Mouse (Mus musculus): ENCODE measurements around the gene Olfr24.
"Not testable (repeated sequence)": the region's sequence is repeated elsewhere in the genome, so short reads cannot be mapped to it uniquely, and the experiment has no call there.

Olfr24 gene

DNA sequence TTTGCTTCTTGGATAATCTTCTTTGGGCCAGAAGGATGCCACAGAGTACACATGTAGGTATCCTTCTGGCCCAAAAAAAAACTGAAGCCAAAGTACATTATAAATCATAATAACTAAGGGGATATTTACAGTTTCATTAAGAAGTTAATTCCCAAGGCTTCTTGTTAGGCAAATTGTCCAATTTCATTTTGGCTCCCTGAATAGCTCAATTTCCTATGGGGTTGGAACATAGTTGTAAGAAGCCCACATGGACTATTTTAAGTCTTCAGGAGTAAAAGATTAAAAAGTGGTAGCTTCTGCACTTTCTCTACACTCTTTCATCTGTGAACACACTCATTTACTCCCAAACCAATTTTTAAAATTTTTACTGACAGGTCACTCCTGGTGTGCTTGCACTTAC is at the start of gene Olfr24:
Gene Olfr24, minus strand, starts transcription at position 101 of the 400 bp plus-strand sequence.
- DNase-seq (ENCODE audit: low read depth, low spot score) = no peak

DNA sequence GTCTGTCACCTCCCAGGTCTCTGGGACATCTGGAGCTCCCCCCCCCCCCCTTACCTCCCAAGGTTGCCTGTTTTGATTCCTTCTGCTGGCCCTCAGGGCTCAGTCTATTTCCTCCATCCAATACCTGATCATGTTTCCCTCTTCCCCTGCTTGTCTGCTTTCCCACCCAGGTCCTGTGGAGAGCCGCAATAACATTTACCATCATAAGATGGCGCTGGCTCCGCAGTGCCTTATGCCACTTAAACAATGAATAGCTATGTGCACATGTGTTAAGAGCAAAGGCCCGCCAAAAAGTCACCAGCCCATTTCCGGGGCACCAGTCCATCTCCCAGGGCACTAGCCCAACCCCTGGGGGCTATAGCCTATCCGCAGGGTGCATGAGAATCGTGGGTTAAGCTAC is 21.5 kb upstream of the Olfr24 start:
- DNase-seq (ENCODE audit: low read depth, low spot score) = no peak

DNA sequence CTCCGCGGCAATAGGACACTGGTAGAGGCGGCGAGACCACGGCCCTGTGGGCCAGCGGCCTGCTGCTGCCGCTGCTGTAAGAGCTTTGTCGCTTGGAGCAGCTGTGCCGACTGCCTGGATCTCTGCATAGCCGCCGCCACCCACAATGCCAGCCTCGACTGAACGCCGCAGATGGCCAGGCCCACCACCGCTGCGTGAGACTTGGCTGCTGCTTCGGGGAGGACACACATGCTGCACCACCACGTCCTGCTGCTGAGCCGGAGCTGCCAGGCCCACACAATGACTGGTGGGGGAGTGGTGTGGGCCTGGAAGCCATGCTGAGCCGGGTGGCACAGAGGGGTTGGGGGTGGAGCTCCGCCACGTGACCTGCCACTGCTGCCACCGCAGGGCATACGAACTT is 15.7 kb upstream of the Olfr24 start:
- DNase-seq (ENCODE audit: low read depth, low spot score) = no peak

DNA sequence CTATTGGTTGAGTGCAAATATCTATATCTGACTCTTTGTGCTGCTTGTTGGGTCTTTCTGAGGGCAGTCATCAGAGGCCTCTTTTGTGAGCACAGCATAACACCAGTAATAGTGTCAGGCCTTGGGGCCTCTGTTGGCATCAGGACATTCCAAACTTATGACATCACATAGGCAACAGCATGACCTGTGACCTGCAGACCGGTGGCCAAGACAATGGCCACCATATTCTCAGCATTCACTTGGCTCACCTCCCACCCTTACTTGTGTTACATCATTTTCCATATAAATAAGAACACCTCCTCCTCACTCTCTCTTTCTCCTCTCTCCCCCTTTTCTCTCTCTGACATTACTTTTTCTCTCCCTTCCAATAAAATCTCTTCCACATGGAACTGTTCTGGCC is 15.2 kb upstream of the Olfr24 start:
- DNase-seq (ENCODE audit: low read depth, low spot score) = no peak

- DNase-seq (ENCODE audit: low read depth, low spot score) = no peak
Observed at GRCm38 (mm10) chr9:18755595-18755994, 8.2 kb downstream of the Olfr24 start.

DNA sequence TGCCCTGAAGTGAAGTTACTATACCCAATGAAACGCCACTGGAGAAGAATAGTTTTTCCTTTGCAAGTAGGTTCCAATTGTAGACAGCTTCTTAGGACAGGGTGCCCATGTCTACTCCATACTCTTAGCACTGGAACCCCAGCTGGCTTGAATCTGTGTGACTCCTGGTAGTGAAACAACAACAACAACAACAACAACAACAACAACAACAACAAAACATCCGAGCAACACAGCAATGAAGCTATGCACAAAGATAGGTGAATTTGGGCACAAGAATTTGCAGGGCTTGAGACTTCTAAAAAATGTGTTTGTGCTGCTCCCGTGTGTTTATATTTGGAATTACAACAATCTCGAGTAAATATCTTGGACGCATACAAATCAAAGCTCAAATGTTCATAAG is 19.2 kb downstream of the Olfr24 start:
- DNase-seq (ENCODE audit: low read depth, low spot score) = no peak

GRCm38 (mm10) chr9:18734177-18734576 is 29.6 kb downstream of the Olfr24 start:
- not testable (repeated sequence) for DNase-seq (ENCODE audit: low read depth, low spot score)

DNA sequence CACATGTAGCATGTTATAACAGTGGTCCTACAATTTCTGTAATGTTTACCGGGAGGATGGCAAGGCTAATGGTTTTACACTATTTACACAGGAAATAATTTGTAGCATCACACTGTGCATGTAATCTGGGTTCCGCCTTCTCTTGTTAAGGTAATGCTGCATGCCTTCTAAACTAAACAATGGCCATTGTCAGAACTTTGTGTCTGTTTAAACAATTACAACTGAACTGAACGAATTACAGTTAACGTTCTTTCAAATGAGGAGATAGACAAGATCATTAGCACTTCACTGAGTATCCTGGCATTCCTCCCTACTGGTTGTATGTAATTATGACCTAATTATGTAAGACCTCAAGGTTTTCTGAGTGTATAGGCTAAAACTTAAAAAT is 41.1 kb downstream of the Olfr24 start:
- no peak for DNase-seq (ENCODE audit: low read depth, low spot score)

DNA sequence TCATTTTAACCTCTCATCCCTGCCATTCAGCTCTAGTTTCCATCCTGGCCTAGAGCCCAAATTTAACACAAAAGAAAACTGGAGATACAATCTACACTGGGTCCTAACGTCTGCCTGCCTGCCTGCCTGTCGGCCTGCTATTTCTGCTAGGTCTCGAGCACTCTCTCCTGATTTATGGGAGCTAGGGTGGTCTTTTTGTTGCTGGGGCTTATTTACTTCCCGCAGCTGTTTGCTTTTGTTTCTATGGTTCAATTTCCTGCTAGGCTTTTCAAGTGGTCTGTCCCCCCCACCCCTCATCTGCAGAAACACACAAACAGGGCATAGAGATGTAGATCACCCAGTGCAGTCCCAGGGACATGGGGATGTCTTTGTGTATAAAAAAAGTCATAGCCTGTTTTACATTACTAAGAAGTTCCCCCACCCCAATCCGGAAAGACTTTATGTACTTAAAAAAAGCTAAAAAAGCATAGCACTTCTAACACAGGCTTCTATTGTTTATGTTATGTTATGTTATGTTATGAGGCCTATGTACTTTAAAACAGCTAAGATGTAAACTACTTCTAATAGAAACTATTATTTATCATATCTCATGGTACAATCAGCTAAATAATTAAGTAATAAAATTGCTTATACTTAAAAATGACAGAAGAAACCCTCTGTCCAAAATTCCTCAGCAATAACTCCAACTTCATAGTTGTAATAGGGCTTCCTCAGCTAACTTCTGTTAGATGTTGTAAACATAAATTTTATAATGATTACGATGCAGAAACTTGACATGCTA is 41.7 kb downstream of the Olfr24 start:
- no peak for DNase-seq (ENCODE audit: low read depth, low spot score)

- DNase-seq (ENCODE audit: low read depth, low spot score) = no peak
Observed at GRCm38 (mm10) chr9:18721011-18721410, 42.8 kb downstream of the Olfr24 start.

DNA sequence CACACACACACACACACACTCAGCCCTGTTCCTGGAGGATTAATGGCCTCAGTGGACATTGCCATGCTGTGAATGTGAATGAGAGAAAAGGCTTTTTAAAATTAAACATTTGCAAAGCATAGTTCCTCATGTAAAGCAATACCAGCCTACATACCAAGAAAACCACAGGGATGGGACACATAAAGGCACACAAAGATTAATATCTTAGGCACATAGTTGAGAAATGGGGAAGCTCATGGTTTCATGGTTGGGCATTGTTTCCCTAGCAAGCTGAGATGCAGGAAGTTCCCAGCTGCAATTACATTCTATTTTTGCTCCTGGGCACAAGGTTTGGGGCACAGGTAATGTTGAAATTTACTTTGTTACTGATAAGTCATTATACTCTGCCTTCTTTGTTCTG is 58.2 kb downstream of the Olfr24 start:
- no peak for DNase-seq (ENCODE audit: low read depth, low spot score)

Measured in skeletal muscle tissue, adult 2 months (tissue).